ENCODE assay signal across 8 mouse cellular contexts in the genomic region with DNA sequence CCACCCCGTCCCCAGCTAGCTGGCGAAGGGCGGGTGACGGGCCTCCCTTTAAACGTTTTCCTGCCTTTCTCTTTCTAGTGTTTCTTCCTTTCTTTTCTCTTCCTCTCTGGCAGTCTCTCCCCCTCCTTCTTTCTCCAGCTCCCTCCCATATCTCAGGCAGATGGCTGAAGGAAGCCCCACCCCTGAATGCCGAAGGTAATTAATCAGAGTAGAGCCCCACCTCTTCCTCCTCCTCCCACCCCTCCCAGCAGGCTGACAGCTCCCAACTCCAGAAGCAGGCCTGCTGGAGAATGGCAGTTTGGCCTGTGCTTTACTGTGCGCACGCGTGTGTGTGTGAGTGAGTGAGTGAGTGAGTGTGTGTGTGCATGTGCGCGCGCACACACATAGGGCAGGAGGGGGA.
DNase-seq lines count a peak whose midpoint lies in the region; ATAC-seq and TF ChIP-seq lines count a peak whose summit lies in the region.

No protein-coding gene starts in this region.

- no peaks in the 10 kb centered on the region for H3K79me2 ChIP-seq in MEL (ENCODE audit: control insufficient read depth, insufficient read depth, low read length, poor library complexity)

- TF ChIP-seq RAD21 in MEL (IDR thresholded peaks at IDR 0.05; ENCODE audit: low read depth, low read length), result no peak

- WGBS in forebrain, embryonic 13.5 days, result under 1% methylated on average over 12 of the region's 12 CpGs
- WGBS in large intestine, adult 2 months, result 1% methylated on average over 12 of the region's 12 CpGs
- WGBS in liver, embryonic 16.5 days (ENCODE audit: insufficient replicate concordance), result 9% methylated on average over 12 of the region's 12 CpGs

- TF ChIP-seq EP300 in MEL (IDR thresholded peaks at IDR 0.05; ENCODE audit: low read depth in 1 of 2, low read length in 2 of 2), result no peak

- peaks cover 0 to 13% of the 10 kb centered on the region in 2 experiments; a peak in 2 of 4 replicates for H3K4me1 ChIP-seq in MEL (ENCODE audit: control insufficient read depth in 1 of 2, insufficient read depth in 2 of 2, low read length in 2 of 2)
- H3K4me1 ChIP-seq in forebrain, embryonic 13.5 days, result peaks cover 59% of the 10 kb centered on the region
- H3K4me1 ChIP-seq in liver, embryonic 16.5 days (ENCODE audit: control insufficient read depth, low read depth, low read length), result peaks cover 4% of the 10 kb centered on the region

- H3K9ac ChIP-seq in MEL (ENCODE audit: control insufficient read depth, low read depth, low read length, poor library complexity, severe bottlenecking), result no peak overlapping the region
- H3K9ac ChIP-seq in forebrain, embryonic 13.5 days, result peak overlapping the region; percentile 78
- peak overlapping the region; percentile 32; the same call in 1 of the 2 replicates for H3K9ac ChIP-seq in liver, embryonic 16.5 days (ENCODE audit: low read depth, low read length)

- TF ChIP-seq CTCF in MEL (IDR thresholded peaks at IDR 0.05 in 2 of 3, conservative IDR thresholded peaks at IDR 0.05 in 1 of 3; ENCODE audit: control insufficient read depth in 1 of 3, insufficient read depth in 1 of 3, low read depth in 2 of 3, low read length in 3 of 3, poor library complexity in 1 of 3, severe bottlenecking in 1 of 3), result no peak

- peak; percentile 60 for DNase-seq in MEL (ENCODE audit: low read depth, low spot score)
- peak; percentile 9 for DNase-seq in c-Kit-positive CD71-positive TER-119-negative erythroid progenitor cells, embryonic 14.5 days (ENCODE audit: low read depth)
- DNase-seq in heart, postnatal 10 days, result peak; percentile 86 to 88
- DNase-seq in large intestine, adult 2 months (ENCODE audit: low read depth, low spot score), result peak; percentile 76
- DNase-seq in ovary, adult 18-20 months (ENCODE audit: low spot score), result peak; percentile 82

- H3K4me2 ChIP-seq in forebrain, embryonic 13.5 days, result peak overlapping the region; percentile 81
- H3K4me2 ChIP-seq in liver, embryonic 16.5 days (ENCODE audit: low read depth, low read length), result peak overlapping the region; percentile 26; the same call in 1 of the 2 replicates

- H3K9me3 ChIP-seq in MEL (replicated peaks; ENCODE audit: insufficient read depth, low read length), result no peaks in the 10 kb centered on the region
- no peaks in the 10 kb centered on the region for H3K9me3 ChIP-seq in forebrain, embryonic 13.5 days (replicated peaks)
- H3K9me3 ChIP-seq in liver, embryonic 16.5 days (replicated peaks; ENCODE audit: control insufficient read depth, low read length), result no peaks in the 10 kb centered on the region

- no peaks in the 10 kb centered on the region for H3K27me3 ChIP-seq in MEL (ENCODE audit: control insufficient read depth in 1 of 2, insufficient read depth in 2 of 2, low read length in 2 of 2)
- no peaks in the 10 kb centered on the region for H3K27me3 ChIP-seq in forebrain, embryonic 13.5 days
- H3K27me3 ChIP-seq in liver, embryonic 16.5 days (ENCODE audit: control insufficient read depth, insufficient read depth, low read depth, low read length), result no peaks in the 10 kb centered on the region

- peak overlapping the region; percentile 35 to 36 for H3K4me3 ChIP-seq in MEL (ENCODE audit: control insufficient read depth in 1 of 2, insufficient read depth in 1 of 2, low read depth in 2 of 2, low read length in 2 of 2)
- peak overlapping the region; percentile 60 for H3K4me3 ChIP-seq in forebrain, embryonic 13.5 days
- peak overlapping the region; percentile 60 for H3K4me3 ChIP-seq in liver, embryonic 16.5 days (ENCODE audit: low read depth, low read length)

- peaks cover 0 to 4% of the 10 kb centered on the region in 2 experiments; a peak in 1 of 4 replicates for H3K36me3 ChIP-seq in MEL (ENCODE audit: control insufficient read depth in 1 of 2, insufficient read depth in 2 of 2, low read length in 2 of 2)
- H3K36me3 ChIP-seq in forebrain, embryonic 13.5 days (ENCODE audit: poor library complexity, severe bottlenecking), result no peaks in the 10 kb centered on the region
- H3K36me3 ChIP-seq in liver, embryonic 16.5 days (ENCODE audit: control insufficient read depth, insufficient read depth), result no peaks in the 10 kb centered on the region

- ATAC-seq in forebrain, embryonic 13.5 days, result peak; percentile 94
- ATAC-seq in liver, embryonic 16.5 days (ENCODE audit: low read depth), result peak; percentile 81
- ATAC-seq in inflammation-experienced regulatory T-cells, adult 6 months, result no peak

- TF ChIP-seq POLR2A in MEL (IDR thresholded peaks at IDR 0.05; ENCODE audit: control insufficient read depth in 1 of 2, insufficient read depth in 1 of 2, low read depth in 1 of 2, low read length in 2 of 2, poor library complexity in 1 of 2), result no peak

- no peak overlapping the region for H3K27ac ChIP-seq in MEL (ENCODE audit: control insufficient read depth, low read depth, low read length)
- peak overlapping the region; percentile 91 for H3K27ac ChIP-seq in forebrain, embryonic 13.5 days
- H3K27ac ChIP-seq in liver, embryonic 16.5 days (ENCODE audit: low read length), result peak overlapping the region; percentile 18

- intact Hi-C loops in heart, postnatal 10 days (cut with DNase I), result loop anchor here (2.0 to 5.0 kb wide), 3 partner anchors 59 to 204 kb away; no protein-coding TSS in a partner anchor

TF ChIP-seq in MEL, 35 proteins besides CTCF, POLR2A, EP300 and RAD21:
- TF ChIP-seq GATA1 (IDR thresholded peaks at IDR 0.05; ENCODE audit: low read depth, low read length), result no peak
- TF ChIP-seq KAT2A (conservative IDR thresholded peaks at IDR 0.05; ENCODE audit: low read depth, low read length), result no peak
- no peak for TF ChIP-seq JUND (IDR thresholded peaks at IDR 0.05; ENCODE audit: low read depth, low read length)
- TF ChIP-seq HCFC1 (IDR thresholded peaks at IDR 0.05; ENCODE audit: low read depth, low read length), result no peak
- TF ChIP-seq BHLHE40 (IDR thresholded peaks at IDR 0.05; ENCODE audit: borderline replicate concordance, low read depth, low read length), result no peak
- no peak for TF ChIP-seq UBTF (IDR thresholded peaks at IDR 0.05; ENCODE audit: borderline replicate concordance, insufficient read depth, low read depth, low read length)
- TF ChIP-seq NELFE (IDR thresholded peaks at IDR 0.05; ENCODE audit: low read depth, low read length), result no peak
- TF ChIP-seq RCOR1 (IDR thresholded peaks at IDR 0.05; ENCODE audit: low read depth, low read length), result no peak
- TF ChIP-seq GABPA (IDR thresholded peaks at IDR 0.05; ENCODE audit: low read depth, low read length), result no peak
- TF ChIP-seq MAX (IDR thresholded peaks at IDR 0.05; ENCODE audit: low read length), result no peak
- no peak for TF ChIP-seq ZKSCAN1 (IDR thresholded peaks at IDR 0.05; ENCODE audit: low read depth, low read length)
- TF ChIP-seq TBP (IDR thresholded peaks at IDR 0.05; ENCODE audit: low read depth, low read length), result no peak
- no peak for TF ChIP-seq MXI1 (IDR thresholded peaks at IDR 0.05; ENCODE audit: low read depth, low read length)
- TF ChIP-seq USF2 (IDR thresholded peaks at IDR 0.05; ENCODE audit: borderline replicate concordance in 1 of 2, insufficient read depth in 1 of 2, low read depth in 1 of 2, low read length in 2 of 2), result no peak
- TF ChIP-seq CHD1 (IDR thresholded peaks at IDR 0.05; ENCODE audit: low read depth, low read length), result no peak
TF ChIP-seq in MEL: peak in this region for 0.

Comparison
In these comparisons a context has a peak if more than half of its experiments do, and no peak if none do; other contexts are left out.
1. DNase-seq: peak in every context shown above with its lines; median percentile 87 in heart, postnatal 10 days; 82 in ovary, adult 18-20 months; 76 in large intestine, adult 2 months; 60 in MEL; 9 in c-Kit-positive CD71-positive TER-119-negative erythroid progenitor cells, embryonic 14.5 days.